Mouse (Mus musculus): Measurements from ENCODE around the gene Dhx15.
"Not testable (repeated sequence)": the region's sequence is repeated elsewhere in the genome, so short reads cannot be mapped to it uniquely, and the experiment has no call there.

The Dhx15 gene

DNA sequence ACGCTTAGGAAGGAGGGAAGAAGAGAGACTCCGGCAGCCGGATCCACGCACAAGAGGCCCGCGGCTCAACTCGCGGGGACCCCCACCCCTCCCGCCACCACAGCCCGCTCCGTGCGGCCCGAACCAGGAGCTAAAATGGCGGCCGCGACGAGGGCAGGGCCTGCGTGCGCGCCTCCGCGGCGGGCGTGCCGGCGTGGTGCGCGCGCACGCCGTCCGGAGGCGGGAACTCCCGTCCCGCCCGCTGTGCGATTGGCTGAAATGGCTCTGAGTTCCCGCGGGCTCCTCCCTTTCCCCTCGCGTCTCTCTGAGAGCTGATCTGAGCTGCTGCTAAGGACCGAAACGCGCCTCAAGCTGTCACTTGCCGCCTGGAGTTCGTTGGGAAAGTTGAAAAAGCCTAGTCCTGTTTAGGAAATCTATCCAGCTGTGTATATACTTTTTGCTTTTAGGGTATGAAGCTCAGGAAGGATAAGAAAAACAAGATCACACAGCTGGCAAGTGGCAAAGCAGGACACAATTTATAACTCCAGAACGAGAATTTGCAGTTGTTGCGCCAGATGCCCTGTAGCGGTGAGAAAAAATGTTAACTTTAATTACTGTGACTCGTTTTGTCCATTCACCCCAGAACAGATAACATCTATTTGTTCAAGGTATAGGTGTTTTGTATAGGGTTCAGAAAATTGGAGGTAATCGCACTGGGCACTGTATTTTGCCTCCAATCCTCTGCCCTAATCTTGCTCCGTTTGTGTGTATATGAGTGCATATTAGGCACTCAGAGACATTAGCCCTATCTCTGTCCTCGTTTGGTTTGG lies at the start of gene Dhx15:
TSS of gene Dhx15 (minus strand) at position 144 of the 809 bp plus-strand sequence.
- peak; percentile 92 for DNase-seq

GRCm38 (mm10) chr5:52238877-52239276 lies 48.6 kb upstream of the Dhx15 start:
- no peak for DNase-seq

GRCm38 (mm10) chr5:52237956-52238735 lies 47.8 kb upstream of the Dhx15 start:
- DNase-seq, result no peak

DNA sequence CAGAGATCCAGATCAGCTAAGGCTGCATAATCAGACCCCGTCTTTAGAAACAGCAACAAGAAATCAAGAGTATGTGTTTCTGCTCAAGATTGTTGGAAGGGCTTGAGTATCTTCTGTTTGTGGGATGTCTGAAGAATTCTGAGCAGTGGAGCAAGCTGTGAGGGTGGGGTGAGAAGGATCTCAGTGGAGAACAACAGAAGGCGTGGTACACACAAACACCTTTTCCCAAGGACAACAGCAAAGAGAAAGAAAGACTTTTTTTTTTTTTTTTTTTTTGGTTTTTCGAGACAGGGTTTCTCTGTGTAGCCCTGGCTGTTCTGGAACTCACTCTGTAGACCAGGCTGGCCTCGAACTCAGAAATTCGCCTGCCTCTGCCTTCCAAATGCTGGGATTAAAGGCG lies 46.3 kb upstream of the Dhx15 start:
- not testable (repeated sequence) for DNase-seq

DNA sequence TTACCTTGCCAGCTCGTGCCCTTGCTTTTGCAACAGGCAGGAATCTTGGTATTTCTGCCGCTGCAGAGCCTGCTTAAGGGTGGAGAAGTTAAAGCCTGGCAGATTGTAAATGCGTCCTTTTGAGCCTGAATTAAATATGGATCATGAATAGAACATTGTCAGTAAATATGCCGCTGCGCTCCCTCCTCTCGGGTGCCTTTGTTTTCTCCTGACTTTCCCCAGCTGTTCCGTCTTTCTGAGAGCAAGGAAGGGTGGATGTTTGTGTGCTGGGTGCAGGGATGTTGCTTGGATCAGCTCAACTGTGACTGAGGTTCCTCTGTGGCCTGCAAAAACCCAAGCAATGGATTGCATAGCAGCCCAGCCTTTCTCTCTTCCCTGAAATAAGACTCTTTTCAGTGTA lies 44.3 kb upstream of the Dhx15 start:
- DNase-seq, result no peak

GRCm38 (mm10) chr5:52233891-52234290 lies 43.6 kb upstream of the Dhx15 start:
- DNase-seq, result no peak

- DNase-seq, result no peak
Measured at GRCm38 (mm10) chr5:52232611-52233010, 42.3 kb upstream of the Dhx15 start.

GRCm38 (mm10) chr5:52232199-52232598 lies 41.9 kb upstream of the Dhx15 start:
- no peak for DNase-seq

DNA sequence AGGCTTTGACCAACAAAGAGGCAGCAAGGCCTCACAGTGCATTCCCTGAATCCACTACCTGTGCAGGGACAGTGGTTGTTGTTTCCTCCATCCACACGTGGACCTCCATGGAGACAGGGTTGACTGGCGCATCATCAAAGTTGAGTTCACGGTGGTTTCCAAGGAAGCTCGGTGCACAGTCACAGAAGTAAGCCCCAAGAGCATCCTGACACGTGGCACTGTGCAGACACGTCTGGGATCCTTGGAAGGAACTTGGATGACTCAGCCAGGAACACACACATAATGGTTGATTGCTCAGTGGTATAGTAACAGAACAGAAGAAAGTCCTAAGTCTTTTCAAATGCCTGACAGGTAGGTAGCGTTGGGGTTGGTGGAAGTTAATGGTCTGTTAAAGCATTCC lies 40.2 kb upstream of the Dhx15 start:
- no peak for DNase-seq

DNA sequence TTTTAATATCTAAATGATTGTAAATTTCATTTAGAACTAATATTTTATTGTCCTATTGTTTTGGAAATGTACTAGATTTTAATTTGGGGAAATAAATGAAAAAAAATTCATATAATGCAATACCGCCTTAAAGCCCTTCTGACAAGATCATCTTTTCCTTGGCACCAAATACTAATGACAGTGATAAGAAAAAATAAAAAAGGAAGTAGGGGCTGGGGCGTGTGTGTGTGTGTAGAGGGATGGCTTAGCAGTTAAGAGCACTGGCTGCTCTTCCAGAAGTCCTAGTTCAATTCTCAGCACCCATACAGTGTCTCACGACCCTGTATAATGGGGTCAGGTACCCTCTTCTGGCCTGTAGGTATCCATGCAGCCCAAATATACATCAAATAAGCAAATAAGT lies 36.4 kb upstream of the Dhx15 start:
- DNase-seq, result no peak

- no peak for DNase-seq
Measured at GRCm38 (mm10) chr5:52221596-52221995, 31.3 kb upstream of the Dhx15 start.

GRCm38 (mm10) chr5:52220013-52220804 lies 29.9 kb upstream of the Dhx15 start:
- no peak for DNase-seq

DNA sequence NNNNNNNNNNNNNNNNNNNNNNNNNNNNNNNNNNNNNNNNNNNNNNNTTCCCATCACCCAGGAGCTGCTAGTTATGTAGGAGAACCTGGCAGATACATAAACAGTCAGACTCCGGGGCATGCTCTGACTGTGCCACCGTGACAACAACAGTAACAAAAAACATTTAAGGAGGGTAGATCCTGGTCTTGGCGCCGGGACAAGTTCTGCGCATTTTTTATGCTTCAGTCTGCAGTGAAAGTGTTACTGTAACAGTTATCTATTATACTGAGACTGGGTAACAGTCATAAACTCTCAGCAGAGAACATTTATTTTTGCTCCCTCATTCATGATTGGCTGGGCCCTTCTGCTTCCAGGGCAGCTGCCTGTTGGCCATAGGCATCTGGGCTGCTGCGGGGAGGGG lies 27.9 kb upstream of the Dhx15 start:
- no peak for DNase-seq

DNA sequence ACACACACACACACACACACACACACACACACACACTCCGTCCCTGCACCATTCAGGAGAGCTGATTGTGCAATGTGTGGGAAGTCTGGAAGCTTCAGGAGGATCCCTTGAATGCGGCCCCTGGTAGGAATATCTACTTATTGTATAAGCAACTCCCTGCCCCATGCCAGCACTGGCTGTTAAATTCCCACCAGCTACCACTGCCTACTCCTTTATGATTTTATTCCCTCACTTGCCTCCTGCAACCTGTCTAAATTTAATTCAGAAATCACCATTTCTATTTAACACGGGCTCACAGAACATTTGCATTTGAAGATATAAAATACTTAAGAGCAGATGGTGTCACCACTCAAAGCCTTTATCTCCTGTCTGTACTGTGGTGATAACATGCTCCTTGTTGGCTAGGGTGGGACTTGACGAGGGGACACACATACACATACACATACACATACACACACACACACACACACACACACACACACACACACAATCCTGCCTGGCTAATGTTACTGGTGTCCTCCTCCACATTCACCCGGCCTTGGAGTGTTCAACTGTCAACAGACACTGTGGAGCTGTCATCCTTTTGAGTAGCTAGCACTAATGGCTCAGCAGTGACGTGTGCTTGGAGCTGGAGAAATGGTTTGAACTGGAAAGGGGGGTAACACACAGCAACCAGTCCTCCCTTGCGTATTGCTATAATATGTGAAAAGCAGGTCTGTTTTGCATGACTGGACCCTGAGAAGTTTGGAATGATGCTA lies 23.0 kb upstream of the Dhx15 start:
- no peak for DNase-seq

- no peak for DNase-seq
Measured at GRCm38 (mm10) chr5:52191180-52191468, 810 bp upstream of the Dhx15 start.

DNA sequence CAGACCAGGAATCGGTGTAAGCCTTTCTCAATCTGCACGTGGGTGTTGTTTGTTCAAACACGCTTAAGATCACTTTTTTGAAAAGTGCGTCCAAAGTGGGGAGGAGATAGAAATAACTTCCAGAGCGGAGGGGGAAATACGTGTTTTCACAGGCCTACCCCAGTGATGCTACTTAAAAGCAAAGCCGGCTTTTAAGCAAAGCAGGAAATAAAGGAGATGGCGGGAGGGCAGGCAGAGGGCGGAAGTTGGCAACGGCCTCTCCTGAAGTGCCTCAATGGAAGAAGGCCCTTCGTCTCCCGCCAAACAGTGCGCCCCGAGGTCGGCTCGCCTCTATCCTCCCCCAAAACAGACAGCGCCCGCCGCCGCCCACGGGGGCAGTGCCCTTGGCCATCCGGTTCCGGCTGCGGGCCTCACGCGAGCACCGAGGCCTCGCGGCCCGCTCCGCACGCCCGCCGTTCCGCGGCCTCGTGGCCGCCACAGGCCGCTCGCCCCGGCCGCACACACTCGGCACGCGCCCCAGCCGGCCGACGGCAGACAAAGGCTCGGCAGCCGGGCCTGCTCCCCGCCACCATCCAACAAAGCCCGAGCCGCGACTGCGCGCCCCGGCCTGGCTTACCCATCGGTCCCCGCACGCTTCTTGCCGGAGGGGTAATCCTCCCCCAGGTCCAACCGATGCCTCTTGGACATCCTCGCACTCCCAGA lies 499 bp downstream of the Dhx15 start:
- DNase-seq, result no peak

- no peak for DNase-seq
Measured at GRCm38 (mm10) chr5:52188206-52188605, 2.1 kb downstream of the Dhx15 start.

DNA sequence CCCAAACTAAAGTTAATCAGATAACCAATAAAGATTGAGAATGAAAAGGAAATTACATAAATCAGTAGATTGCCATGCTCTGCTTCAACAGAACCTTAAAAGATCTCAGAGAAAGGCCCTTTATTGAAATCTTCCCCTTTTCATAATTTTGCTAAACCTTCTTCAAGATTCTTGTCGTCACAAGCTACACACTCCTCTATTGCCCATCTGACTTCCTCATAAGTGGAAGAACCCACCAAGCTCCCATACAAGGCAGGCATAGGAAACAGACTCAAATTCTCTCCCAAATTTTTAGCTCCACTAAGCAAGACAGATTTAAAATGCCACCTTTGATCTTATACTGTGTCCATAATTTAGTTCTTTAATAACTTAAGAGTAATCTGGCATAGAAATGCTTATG lies 13.0 kb downstream of the Dhx15 start:
- no peak for DNase-seq

DNA sequence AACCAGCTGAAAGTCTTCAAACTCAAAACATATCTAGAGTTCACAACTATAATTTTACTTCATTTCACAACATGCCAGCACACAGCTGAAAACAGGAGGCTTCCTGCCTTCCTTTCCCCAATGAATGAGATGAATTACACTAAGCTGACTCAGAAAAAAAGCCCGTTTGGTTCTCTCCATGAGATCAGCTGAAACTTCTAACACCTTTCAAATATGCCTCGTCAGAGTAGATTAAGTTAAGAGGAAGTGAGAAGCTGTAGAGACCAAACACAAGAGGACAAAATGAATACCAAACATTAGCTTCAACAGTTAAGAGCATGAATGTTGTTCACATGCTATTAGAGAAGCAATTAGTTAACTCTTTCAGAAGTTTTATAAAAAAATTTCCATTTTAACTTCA lies 21.8 kb downstream of the Dhx15 start:
- DNase-seq, result no peak

GRCm38 (mm10) chr5:52149138-52149537 lies 41.2 kb downstream of the Dhx15 start:
- DNase-seq, result no peak

GRCm38 (mm10) chr5:52147141-52147540 lies 43.2 kb downstream of the Dhx15 start:
- DNase-seq, result no peak

DNA sequence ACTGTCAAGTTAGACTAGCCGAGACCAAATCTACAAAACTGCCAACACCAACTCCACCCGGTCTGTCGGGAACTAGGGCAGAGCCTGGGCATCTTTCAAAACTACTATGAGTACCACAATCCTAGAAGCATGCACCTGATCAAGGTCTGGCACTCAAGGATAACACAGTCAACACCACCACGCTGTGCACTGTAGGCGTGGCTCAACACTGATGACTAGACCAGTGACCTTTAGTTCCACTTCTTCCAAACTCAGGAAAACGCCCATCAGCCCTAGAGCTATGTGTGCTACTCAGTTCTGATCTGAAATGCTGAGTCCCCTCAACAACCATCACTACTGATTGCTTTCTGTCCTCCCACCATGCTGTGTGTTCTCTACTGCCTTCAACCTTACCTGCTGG lies 44.6 kb downstream of the Dhx15 start:
- no peak for DNase-seq

Measured in cerebellum, postnatal 36 days (tissue).